ENCODE assay signal across 25 mouse cellular contexts in the genomic region with DNA sequence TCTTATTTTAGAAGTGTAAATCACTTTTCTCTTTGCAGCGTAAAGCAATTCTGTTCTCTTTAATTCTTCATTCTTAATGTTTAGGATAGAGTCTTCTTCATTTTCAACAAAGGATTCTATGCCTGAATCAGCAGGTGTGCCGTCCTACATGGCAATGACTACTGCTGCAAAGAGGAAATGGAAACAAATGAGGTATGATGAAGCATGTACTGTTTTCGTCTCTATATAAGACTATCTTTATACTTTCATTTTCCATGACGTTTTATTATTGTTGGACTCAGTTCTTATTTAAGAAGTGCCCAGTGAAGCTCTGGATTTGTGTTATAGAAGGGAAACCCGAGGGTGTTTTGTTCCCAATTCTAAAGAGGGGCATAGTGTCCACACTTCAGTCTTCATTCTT. TPM values are rescaled to one million over a fixed set of nuclear protein-coding genes. Genes with fewer than 3 reads are reported as not detected.
DNase-seq lines count a peak whose midpoint lies in the region; ATAC-seq and TF ChIP-seq lines count a peak whose summit lies in the region.
"Had no signal": no experiment of that assay in that cellular context is flagged by ENCODE, and none has a peak within 500 bp of the region (broad histone marks: within the 10 kb centered on the region; RNA-seq: fewer than 3 reads in every experiment).

No protein-coding gene starts in this region.

- ATAC-seq in CD4-positive, CD25-positive, alpha-beta regulatory T cell, adult 4 months, result peak; percentile 81
- peak; percentile 64 for ATAC-seq in activated CD4-positive, CD25-positive, alpha-beta regulatory T cell, adult 4 months
- ATAC-seq in neutrophil, adult 5-6 weeks (ENCODE audit: extremely low read depth, insufficient number of reproducible peaks, low FRiP score, poor library complexity, severe bottlenecking), result peak; percentile 70; the same call in 1 of the 2 replicates
- ATAC-seq: forebrain, embryonic 14.5 days; forebrain, embryonic 16.5 days had no signal

- WGBS in lung, adult 2 months, result 93% methylated on average over 5 of the region's 5 CpGs

- TF ChIP-seq POLR2A in lung, adult 2 months (IDR thresholded peaks at IDR 0.05; ENCODE audit: borderline replicate concordance, extremely low read depth, low read depth, low read length), result no peak

- TF ChIP-seq CTCF in lung, adult 2 months (IDR thresholded peaks at IDR 0.05; ENCODE audit: insufficient read depth, low read length), result no peak

- no peaks in the 10 kb centered on the region for H3K4me1 ChIP-seq in lung, adult 2 months (ENCODE audit: control insufficient read depth, insufficient read depth, low read length)
- H3K4me1 ChIP-seq: embryonic facial prominence, embryonic 13.5 days; embryonic facial prominence, embryonic 15.5 days; forebrain, embryonic 10.5 days; forebrain, embryonic 12.5 days had no signal

- peak; percentile 25 for DNase-seq in CD4-positive, CD25-positive, alpha-beta regulatory T cell, adult 2 months (ENCODE audit: low read depth, low spot score)
- no peak for DNase-seq in lung, postnatal 14 days
- DNase-seq in lung, adult 2 months, result no peak
- no peak for DNase-seq in ovary, adult 18-20 months (ENCODE audit: low spot score)
- DNase-seq in B cell, adult 2 months, result no peak
- DNase-seq: adrenal gland, adult 2 months; adrenal gland, postnatal 10 days; adrenal gland, postnatal 25 days; cerebellum, adult 11 months; cerebellum, adult 18-20 months; cerebellum, adult 8-10 months; cerebellum, adult 9-11 months; cerebellum, postnatal 14 days; cerebellum, postnatal 36 days; embryo, embryonic 11 days had no signal

- H3K4me3 ChIP-seq in lung, adult 2 months (replicated peaks; ENCODE audit: extremely low read depth, low read depth, low read length), result no peak overlapping the region
- H3K4me3 ChIP-seq: embryonic facial prominence, embryonic 13.5 days; embryonic facial prominence, embryonic 15.5 days; erythroblast, embryonic 14.5 days; forebrain, embryonic 10.5 days; forebrain, embryonic 12.5 days had no signal

RNA-seq across cellular contexts. Expression of a gene that starts 53.7 kb away (rescaled TPM):
- polyA plus RNA-seq in CD4-positive, CD25-positive, alpha-beta regulatory T cell, adult 4 months (2017; shearing (Covaris generic)), result 10 to 100 TPM; 14.9 to 17.8 TPM
- polyA plus RNA-seq in activated CD4-positive, CD25-positive, alpha-beta regulatory T cell, adult 4 months (2017; shearing (Covaris generic)), result 10 to 100 TPM; 13.3 to 18.6 TPM
- 1.5 and 2.6 TPM in 2 replicates for total RNA-seq in neutrophil, adult 5-6 weeks (2017)
- 3.6 and 4.1 TPM in 2 replicates for polyA plus RNA-seq in lung, adult 2 months (2012; rRNA removed)

RNA-seq across cellular contexts. Expression of a gene that starts 53.7 kb away (rescaled TPM):
- 1 to 10 TPM; 4.9 to 5.8 TPM for polyA plus RNA-seq in CD4-positive, CD25-positive, alpha-beta regulatory T cell, adult 4 months (2017; shearing (Covaris generic))
- polyA plus RNA-seq in activated CD4-positive, CD25-positive, alpha-beta regulatory T cell, adult 4 months (2017; shearing (Covaris generic)), result 1 to 10 TPM; 6.2 to 8.7 TPM
- total RNA-seq in neutrophil, adult 5-6 weeks (2017), result 2.7 and 3.4 TPM in 2 replicates
- 0.12 and 0.37 TPM in 2 replicates for polyA plus RNA-seq in lung, adult 2 months (2012; rRNA removed)
- polyA plus RNA-seq: adrenal gland, adult 2 months had no signal
